In the genomic region with DNA sequence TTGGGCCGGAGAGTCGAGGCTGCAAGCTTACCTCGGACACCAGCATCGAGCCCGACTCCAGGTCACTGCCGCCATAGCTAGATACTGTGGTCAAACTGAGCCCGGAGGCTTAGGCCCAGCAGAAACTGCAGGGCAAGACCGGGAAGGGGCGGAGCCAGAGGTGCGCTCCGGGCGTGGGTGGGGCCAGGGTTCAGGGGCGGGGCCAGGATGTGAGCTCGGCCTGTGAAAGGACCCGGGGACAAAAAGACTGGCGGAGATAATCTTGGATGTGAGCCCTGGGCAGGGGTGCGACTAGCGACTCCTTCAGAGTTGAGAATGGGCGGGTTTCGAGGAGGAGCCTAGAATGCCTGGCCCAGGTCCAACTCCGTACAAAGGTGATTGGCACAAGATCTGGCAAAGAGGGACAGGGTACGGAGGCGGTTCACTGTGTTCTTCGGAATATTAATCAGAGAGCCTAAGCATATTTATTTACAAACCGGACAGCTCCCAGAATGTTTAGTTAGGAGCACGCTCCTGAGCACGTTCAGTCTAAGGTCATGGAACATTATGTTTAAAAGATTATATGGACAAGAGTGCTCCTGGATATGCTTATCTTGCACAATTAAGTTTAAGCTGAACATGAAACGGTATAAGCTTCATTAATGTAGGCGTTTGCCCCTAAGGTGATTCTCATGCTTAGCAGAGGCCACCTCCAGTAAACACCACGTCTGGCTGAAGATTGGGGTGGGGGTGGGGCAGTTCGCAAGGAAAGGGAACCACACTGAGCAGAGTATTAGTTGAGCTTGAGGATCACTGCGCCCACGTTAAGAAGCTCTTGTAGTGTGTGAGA, we compare ENCODE assay signal across 8 mouse cellular contexts. TPM values are rescaled to one million over a fixed set of nuclear protein-coding genes. Genes with fewer than 3 reads are reported as not detected.
DNase-seq lines count a peak whose midpoint lies in the region; ATAC-seq lines count a peak whose summit lies in the region.

No protein-coding gene starts in this region.

- H3K36me3 ChIP-seq in forebrain, embryonic 14.5 days (ENCODE audit: control insufficient read depth, insufficient read depth, low read length), result peaks cover 4% of the 10 kb centered on the region
- peaks cover 7% of the 10 kb centered on the region for H3K36me3 ChIP-seq in neural tube, embryonic 15.5 days

- intact Hi-C loops in heart, postnatal 14 days (cut with DNase I), result no loop called here

- H3K9me3 ChIP-seq in forebrain, embryonic 14.5 days (replicated peaks; ENCODE audit: control insufficient read depth, low read length), result no peaks in the 10 kb centered on the region
- H3K9me3 ChIP-seq in neural tube, embryonic 15.5 days (replicated peaks), result 0 out of 2 replicates have a peak, but pooled peaks cover 4% of the 10 kb centered on the region

- H3K4me3 ChIP-seq in forebrain, embryonic 14.5 days (ENCODE audit: low read depth, low read length), result peak overlapping the region; percentile 50
- H3K4me3 ChIP-seq in neural tube, embryonic 15.5 days (replicated peaks), result peak overlapping the region; percentile 59

- ATAC-seq in forebrain, embryonic 14.5 days, result peak; percentile 96
- peak; percentile 98 for ATAC-seq in neural tube, embryonic 15.5 days (ENCODE audit: low FRiP score)

- peak overlapping the region; percentile 74 for H3K9ac ChIP-seq in forebrain, embryonic 14.5 days (ENCODE audit: low read length)
- peak overlapping the region; percentile 64 for H3K9ac ChIP-seq in neural tube, embryonic 15.5 days (replicated peaks)

- DNase-seq in ES-CJ7 (ENCODE audit: low read depth, low spot score), result peak; percentile 96
- DNase-seq in cerebellum, adult 11 months, result peak; percentile 87
- DNase-seq in forebrain, embryonic 14.5 days (ENCODE audit: low spot score), result peak; percentile 98
- peak; percentile 95 to 97 for DNase-seq in heart, postnatal 14 days
- peak; percentile 89 for DNase-seq in layer of hippocampus, adult 11-12 months (ENCODE audit: low spot score)
- peak; percentile 97 to 99 for DNase-seq in lung, adult 18-20 months
- peak; percentile 92 for DNase-seq in testis, postnatal 14 days (ENCODE audit: low spot score)

- H3K27ac ChIP-seq in forebrain, embryonic 14.5 days (ENCODE audit: low read depth, low read length), result peak overlapping the region; percentile 72; the same call in 1 of the 2 replicates
- H3K27ac ChIP-seq in neural tube, embryonic 15.5 days (replicated peaks), result peak overlapping the region; percentile 80

- under 1% methylated on average over 33 of the region's 33 CpGs for WGBS in forebrain, embryonic 14.5 days
- 1% methylated on average over 33 of the region's 33 CpGs for WGBS in neural tube, embryonic 15.5 days

- H3K4me2 ChIP-seq in forebrain, embryonic 14.5 days (ENCODE audit: low read length), result peak overlapping the region; percentile 66
- H3K4me2 ChIP-seq in neural tube, embryonic 15.5 days, result peak overlapping the region; percentile 75

- H3K27me3 ChIP-seq in forebrain, embryonic 14.5 days (replicated peaks; ENCODE audit: control insufficient read depth, insufficient read depth, low read length), result no peaks in the 10 kb centered on the region
- no peaks in the 10 kb centered on the region for H3K27me3 ChIP-seq in neural tube, embryonic 15.5 days (replicated peaks)

- peaks cover 9% of the 10 kb centered on the region for H3K4me1 ChIP-seq in forebrain, embryonic 14.5 days (ENCODE audit: control insufficient read depth, insufficient read depth, low read length)
- H3K4me1 ChIP-seq in neural tube, embryonic 15.5 days, result peaks cover 31% of the 10 kb centered on the region

RNA-seq across cellular contexts. Expression of gene Eci3, which starts 30.6 kb away (rescaled TPM):
- polyA plus RNA-seq in forebrain, embryonic 14.5 days (2014; fragmentation: Nextera tagmentation; extraction: Ambion mirVana), result 0.19 and 0.30 TPM in 2 replicates
- total RNA-seq in heart, postnatal 14 days (2021), result 1 to 10 TPM; 2.2 to 2.5 TPM
- polyA plus RNA-seq in neural tube, embryonic 15.5 days (2015; fragmentation: Nextera tagmentation; extraction: Ambion mirVana), result 0.37 and 0.68 TPM in 2 replicates

RNA-seq across cellular contexts. Expression of gene Eci2, which starts 32.7 kb away (rescaled TPM):
- 139 and 158 TPM in 2 replicates for polyA plus RNA-seq in forebrain, embryonic 14.5 days (2014; fragmentation: Nextera tagmentation; extraction: Ambion mirVana)
- total RNA-seq in heart, postnatal 14 days (2021), result 100 to 1,000 TPM; 292 to 293 TPM
- polyA plus RNA-seq in neural tube, embryonic 15.5 days (2015; fragmentation: Nextera tagmentation; extraction: Ambion mirVana), result 93.0 and 100 TPM in 2 replicates

Comparison
In these comparisons a context has a peak if more than half of its experiments do, and no peak if none do; other contexts are left out.
1. Peak in every context shown above with its lines: DNase-seq, ATAC-seq, H3K4me3 ChIP-seq and H3K27ac ChIP-seq.